Mouse (Mus musculus) thymus, adult 2 months (tissue): ENCODE measurements around the gene Msi2.

Experiments used
- CTCF ChIP-seq: fragments of 200-500 bp; IDR thresholded peaks from 2 replicates; pipeline ENCODE4 v1.5.1; 2012; ENCODE audit warnings: mild to moderate bottlenecking, control low read depth, low read length, moderate library complexity, borderline replicate concordance; ENCODE audit not compliant: control insufficient read depth, poor library complexity, insufficient read depth; ENCODE audit errors: extremely low read depth
- POLR2A ChIP-seq: fragments of 200-500 bp; IDR thresholded peaks from 2 replicates; pipeline ENCODE4 v1.6.1; 2012; ENCODE audit warnings: mild to moderate bottlenecking, low read length, control low read depth, moderate library complexity; ENCODE audit not compliant: control insufficient read depth, poor library complexity, insufficient read depth; ENCODE audit errors: extremely low read depth

DNA sequence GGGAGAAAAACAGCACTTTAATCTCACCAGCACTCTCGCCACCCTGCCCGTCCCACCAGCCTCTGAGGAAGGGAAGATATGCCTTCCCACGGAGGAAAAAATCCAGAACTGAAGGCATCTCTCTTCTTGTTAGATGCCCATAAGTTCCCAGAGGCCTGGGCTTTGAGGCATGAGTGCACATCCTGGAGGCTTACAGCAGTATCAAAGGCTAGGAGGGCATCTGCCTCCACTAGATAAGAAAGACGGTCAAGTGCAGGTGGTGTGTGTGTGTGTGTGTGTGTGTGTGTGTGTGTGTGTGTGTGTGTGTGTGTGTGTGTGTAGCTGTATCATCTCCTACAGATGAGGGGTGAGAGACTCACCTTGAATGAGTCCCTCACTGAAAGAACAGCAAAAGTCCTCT, 188.3 kb downstream of the Msi2 start:
- TF ChIP-seq POLR2A (no peak), CTCF (no peak)
